Mouse (Mus musculus) telencephalon, adult 2 months (tissue): ENCODE measurements at regions not wholly inside any gene's neighbourhood (a gene's known extent, or its start where the extent isn't known, plus 50 kb on each side); places are given as distances from the start of the nearest gene placed in this dataset.

Source experiments
- DNase-seq: peaks from one replicate; pipeline ENCODE4 v3.0.0-alpha.2; 2011; ENCODE audit warnings: low read depth, low spot score

GRCm38 (mm10) chr8:107642241-107642640, 54.0 kb upstream of the Psmd7 start:
- no peak for DNase-seq

DNA sequence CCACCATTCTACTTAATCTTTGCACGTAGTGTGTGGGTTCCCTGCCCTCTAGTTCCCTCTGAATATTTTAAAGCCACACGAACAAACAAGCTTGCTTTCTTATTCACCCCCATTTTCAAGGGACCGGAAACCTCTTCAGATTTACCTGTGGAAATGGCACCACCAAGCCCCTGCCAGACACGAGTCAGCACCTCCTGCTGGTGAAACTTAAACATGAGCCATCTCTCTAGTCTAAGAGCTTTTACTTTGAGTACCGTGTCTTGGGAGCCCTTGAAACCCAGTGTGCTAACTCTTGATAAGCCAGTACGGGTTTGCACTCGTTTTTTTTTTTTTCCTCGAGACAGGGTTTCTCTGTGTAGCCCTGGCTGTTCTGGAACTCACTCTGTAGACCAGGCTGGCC, 59.7 kb upstream of the Psmd7 start:
- no peak for DNase-seq

GRCm38 (mm10) chr8:107650306-107650705, 62.0 kb upstream of the Psmd7 start:
- no peak for DNase-seq

GRCm38 (mm10) chr8:107651424-107651823, 63.2 kb upstream of the Psmd7 start:
- no peak for DNase-seq

DNA sequence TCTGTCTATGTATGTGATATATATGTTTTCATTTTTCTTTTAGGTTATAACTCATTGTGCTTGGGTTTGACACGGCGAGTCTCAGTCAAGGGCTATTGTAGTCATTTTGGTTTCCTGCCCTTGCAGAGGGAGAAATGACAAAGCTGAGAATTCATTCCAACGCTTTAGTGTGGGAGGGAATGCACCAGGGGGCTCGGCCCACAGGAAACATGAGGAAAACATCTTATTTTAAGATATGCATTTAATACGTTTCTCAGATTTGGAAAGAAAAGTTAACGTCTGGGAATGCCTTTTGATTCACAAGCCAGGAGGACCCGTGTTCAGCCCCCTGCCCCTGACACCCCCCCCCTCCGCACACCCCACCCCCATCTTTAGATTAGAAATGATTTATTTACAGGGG, 64.0 kb upstream of the Psmd7 start:
- DNase-seq = no peak

DNA sequence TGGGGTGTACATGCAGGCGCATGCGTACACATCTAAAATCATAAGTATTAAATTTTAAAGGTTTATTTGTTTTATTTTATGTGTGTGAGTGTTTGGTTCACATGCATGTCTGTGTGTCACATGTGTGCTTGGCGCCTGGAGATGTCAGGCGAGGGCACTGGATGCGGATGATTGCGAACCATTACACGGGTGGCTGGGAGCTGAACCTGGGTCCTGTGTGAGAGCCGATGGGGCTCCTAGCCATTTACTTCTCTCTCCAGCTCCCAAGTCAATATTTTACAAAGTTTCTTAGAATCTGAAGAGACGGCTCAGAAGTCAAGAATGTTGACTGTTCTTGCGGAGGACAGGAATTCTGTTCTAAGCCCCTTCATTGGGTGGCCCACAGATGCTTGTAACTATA, 65.4 kb upstream of the Psmd7 start:
- DNase-seq = no peak

GRCm38 (mm10) chr8:107656622-107657021, 68.4 kb upstream of the Psmd7 start:
- DNase-seq = no peak

GRCm38 (mm10) chr8:107657741-107658140, 69.5 kb upstream of the Psmd7 start:
- no peak for DNase-seq

GRCm38 (mm10) chr8:107658386-107658785, 70.1 kb upstream of the Psmd7 start:
- no peak for DNase-seq

DNA sequence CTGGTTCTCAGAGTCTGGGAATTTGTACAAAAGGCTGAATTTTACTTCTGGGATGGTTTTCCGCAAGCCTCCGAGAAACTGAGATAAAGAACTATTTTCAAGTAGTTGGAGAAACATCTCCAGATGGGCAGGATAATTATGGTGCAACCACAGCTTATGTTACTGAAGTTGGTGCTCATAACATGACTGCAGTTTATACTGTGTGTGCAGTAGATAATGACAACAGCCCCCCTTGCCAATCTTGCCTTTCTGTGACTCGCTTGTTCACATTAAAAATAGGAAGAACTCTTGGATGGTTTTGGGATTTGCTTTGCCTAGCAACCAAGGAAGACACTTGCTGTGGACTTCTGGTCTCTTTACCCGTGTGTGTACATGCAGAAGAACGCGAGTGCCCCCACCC, 72.4 kb upstream of the Psmd7 start:
- no peak for DNase-seq

DNA sequence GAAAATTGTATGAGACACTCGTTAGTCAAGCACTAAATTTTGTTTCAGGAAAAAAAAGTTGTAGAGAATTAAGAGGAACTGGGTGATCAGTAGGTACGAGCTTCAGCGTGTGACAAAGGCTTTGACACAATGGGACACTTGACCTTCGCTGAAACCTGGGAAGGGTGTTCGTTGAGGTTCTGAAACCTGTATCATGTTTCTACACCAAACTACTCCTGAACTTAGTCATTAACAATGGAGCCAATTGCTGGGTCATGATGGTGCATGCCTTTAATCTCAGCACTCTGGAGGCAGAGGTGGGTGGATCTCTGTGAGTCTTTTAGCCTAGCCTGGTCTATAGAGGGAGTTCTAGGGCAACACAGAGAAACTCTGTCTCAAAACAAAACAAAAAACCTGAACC, 81.3 kb upstream of the Psmd7 start:
- no peak for DNase-seq

DNA sequence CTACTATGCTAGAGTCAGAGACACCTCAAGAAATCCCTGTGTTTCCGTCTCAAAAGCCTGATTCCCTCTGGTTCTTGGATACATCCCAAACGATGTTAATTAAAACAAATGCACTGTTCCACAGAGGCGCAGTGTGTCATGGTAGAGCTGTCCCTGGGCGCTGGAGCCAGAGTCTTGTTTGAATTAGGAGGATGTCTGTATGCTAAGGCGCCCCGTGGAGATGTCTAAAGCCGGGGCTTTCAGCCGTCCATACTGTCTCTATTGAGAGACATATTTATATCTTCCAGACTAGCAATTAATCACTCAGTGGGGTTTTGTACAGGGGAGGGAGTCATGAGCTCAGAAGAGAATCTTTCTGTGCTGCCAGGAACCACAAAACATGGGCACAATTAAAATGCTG, 83.2 kb upstream of the Psmd7 start:
- no peak for DNase-seq

- no peak for DNase-seq
These were observed 84.4 kb upstream of the Psmd7 start for GRCm38 (mm10) chr8:107672691-107673090.

DNA sequence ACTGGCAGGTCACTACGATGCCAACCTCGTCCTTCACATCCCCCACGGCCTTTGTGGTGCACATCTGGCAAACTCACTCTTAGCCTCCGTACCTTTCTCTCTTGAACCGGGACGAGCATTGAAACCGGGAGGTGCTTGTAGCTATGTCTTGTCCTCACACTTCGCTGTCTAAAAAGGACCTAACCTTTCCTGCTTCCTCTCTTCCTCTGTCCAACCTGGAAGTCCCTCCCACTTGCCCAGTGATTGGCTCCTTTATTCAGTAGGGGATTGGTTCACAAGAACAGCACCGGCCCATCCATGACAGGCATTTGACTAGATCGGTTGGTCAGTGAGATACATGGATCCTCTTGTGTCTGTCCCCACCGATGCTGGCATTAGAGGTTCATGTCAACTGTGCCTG, 93.8 kb upstream of the Psmd7 start:
- DNase-seq = no peak

DNA sequence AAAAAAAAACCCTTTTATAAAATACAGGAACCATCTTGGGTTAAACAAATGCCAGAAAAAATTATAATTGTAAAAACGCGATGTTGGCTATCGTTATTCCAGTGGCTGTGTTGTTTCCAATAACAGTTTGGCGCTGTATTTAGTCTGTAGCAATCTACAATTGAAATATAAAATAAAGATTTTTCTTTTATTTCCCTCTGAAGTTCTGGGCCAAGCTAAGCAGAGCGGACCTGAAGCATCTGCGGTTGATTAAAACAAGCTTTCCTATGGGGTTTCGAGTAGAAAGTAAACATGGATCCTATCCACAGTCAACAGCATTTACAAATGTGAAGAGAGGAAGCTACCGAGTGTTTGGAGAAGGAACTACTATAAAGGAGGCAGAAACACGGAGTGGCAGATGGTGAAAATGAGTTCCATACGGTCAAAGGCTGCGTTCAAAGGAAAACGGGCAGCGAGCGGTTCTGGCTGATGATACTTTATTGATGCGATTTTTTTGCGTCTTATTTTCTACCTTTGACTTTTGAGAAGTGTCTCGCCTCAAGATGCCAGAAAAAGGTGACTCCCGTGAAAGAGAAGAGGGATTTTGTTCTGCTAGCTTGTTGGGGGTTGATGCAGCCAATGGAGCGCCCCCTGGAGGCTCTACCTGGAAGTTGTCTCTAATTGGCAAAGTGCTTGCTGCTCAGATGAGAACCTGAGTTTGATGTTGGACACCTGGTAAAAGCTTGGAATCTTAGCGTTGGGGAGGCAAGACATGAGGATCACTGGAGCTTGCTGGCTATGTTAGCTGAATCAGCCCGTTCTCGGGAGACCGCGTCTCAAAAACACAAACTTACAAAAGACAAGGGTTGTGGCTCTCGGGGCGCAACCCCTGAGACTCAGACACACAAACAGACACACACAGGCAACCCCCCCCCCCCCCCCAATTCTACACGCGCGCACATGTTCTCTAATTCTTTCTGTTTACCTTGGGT, 96.7 kb upstream of the Psmd7 start:
- no peak for DNase-seq

- DNase-seq = no peak
These were observed 98.7 kb upstream of the Psmd7 start for GRCm38 (mm10) chr8:107686936-107687335.

GRCm38 (mm10) chr8:107687529-107687928, 99.3 kb upstream of the Psmd7 start:
- DNase-seq = no peak

DNA sequence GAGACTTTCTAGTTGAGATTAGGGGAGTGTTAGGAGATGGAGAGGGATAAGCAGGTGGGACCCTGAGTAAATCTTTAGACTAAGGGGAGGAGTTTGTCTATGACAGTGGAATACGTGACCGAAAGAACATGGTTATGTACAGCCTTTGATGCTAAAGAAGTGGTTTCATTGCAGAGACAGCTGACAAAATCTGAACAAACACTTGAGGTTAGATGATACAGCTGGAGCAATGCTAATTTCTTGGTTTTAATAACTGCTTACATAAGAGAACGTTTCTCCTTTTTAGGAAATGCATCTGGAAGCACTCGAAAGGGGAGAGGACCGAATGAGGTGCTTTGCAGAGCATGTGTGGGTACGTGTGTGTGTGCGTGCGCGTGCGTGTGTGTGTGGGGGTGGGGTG, 100.8 kb upstream of the Psmd7 start:
- no peak for DNase-seq

DNA sequence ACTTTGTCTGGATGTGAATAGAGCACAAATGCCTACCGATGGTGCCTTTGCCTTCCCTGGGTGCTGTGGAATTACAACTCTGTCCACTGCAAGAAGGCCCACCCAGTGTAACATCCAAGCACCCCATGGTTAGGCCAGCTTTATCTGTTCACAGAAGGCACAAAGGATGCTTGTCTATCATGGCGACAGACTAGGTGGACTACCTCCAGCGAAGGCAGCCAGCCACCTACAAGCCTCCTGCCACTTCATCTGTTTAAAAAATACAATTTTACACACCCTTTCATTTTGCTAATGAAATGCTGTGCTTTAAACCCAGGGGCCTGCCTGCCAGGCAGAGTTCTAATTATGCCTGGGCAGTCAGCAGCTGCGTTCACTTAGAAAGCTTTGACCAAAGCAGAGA, 103.0 kb upstream of the Psmd7 start:
- no peak for DNase-seq

DNA sequence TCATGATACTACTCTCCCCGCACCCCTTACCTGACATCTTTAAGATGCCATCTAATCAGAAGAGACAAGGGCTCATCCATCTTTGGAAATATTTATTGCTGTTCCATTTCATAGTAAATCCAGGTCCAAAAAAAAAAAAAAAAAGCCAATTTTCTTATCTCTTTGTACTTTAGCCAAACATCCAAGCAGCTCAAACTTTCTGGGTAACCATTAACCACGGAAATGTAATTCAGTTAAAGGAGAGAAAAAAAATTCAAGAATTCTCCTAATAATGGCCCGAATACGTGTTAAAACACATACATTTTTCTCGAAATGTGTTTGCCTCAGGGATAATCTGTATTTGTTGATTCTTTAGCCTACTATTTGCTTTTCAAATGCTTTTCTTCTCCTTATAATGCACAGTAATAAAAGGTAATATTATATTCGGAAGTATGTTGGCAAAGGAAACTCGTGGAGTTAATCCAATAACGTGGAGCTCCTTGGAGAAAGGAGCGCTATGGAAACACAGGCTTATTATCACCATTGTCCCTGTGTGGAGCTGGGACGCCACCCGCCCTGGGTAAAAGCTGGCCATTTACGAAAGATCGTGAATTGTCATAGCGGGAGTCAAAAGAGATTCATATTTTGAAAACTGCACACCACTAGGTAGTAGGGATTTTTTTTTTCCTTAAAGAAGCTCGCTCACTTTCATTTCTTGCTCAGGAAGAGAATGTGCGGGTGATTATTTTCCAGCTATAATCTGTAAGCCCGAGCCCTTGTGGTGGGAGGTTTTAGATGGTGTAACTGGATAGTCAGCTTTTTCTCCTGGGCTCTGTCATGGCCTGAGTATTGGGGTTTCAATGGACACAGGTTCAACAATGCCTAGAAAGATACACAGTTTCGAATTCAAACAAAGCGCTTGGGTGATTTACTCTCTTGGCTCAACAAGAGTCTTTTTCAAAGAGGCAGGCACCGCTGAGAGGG, 108.4 kb upstream of the Psmd7 start:
- no peak for DNase-seq

GRCm38 (mm10) chr8:107699307-107699706, 111.0 kb upstream of the Psmd7 start:
- DNase-seq = no peak

DNA sequence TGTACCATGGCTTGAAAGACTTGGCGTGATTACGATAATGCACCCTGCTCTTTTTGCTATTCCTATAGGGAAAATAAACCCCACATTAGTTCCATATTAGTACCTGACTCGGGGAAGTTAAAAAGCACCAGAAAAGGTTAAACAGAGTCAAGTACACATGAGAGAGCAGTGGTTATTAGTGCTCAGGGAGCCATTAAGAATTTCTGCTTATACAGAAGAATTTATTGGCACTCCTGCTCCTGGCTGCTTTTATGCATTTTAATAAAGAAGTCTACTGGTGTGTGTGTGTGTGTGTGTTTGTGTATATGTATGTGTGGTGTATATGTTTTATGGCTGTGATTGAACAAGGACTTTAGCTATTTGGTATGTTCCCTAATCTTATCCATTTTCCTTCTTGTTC, 111.5 kb upstream of the Psmd7 start:
- DNase-seq = no peak
